Mouse (Mus musculus): ENCODE measurements at regions not wholly inside any gene's neighbourhood (a gene's known extent, or its start where the extent isn't known, plus 50 kb on each side); places are given as distances from the start of the nearest gene placed in this dataset.
A peak's percentile ranks its signal among the peaks of the same experiment; 100 is the strongest.

DNA sequence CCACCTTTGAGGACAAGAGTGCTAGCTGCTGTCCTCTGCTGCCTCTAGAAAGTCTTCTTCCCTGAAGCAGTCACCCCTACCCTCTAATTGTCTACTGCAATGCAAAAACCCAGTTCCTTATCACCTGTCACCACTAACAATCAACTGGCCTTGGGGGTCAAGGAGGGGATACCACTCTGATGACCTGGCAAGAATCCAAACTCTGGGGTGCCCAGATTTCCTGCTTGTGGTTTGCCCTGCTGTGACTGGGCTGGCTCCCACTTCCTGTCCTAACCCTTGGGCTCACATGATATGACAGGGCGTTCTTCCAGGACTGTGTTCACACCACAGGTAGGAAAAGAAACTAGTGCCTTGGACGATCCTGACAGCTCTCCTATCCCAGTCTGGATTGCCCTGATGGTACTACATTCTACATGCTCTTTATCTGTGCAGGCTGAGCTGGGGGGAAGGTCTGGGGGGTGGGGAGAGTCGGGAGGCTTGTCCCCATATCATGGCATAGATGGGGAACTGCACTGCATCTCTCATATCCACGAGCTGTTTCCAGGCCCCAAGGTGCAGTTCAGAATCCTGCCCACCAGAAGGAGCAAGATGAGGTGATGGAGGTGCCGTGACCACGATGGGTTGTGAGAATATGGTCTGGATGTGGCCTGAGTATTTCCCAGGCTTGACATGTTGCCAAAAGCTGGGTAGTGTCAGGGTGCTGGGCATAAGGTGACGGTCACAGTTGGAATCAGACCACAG lies 81.0 kb downstream of the Maf start:
- DNase-seq (ENCODE audit: low spot score in 2 of 2) = no peak

DNA sequence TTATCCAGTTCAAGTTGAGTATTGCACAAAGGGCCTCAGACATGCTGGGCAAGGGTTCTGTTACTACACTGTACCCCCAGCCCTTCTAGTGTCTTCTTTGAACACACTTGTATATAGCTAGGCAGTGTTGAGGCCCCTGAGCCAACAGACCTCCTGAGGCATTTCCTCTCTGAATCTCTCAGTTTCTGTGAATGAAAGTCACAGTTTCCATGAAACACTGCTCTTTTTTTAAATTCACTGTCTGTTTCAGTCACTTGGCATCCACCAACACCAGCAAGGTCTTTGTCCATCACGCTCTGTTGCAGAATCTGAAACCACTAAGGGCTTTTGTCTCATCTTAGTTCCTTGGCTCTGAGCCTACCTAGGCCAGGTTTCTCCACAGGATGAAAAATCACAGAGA lies 82.5 kb downstream of the Maf start:
- no peak for DNase-seq (ENCODE audit: low spot score in 2 of 2)

DNA sequence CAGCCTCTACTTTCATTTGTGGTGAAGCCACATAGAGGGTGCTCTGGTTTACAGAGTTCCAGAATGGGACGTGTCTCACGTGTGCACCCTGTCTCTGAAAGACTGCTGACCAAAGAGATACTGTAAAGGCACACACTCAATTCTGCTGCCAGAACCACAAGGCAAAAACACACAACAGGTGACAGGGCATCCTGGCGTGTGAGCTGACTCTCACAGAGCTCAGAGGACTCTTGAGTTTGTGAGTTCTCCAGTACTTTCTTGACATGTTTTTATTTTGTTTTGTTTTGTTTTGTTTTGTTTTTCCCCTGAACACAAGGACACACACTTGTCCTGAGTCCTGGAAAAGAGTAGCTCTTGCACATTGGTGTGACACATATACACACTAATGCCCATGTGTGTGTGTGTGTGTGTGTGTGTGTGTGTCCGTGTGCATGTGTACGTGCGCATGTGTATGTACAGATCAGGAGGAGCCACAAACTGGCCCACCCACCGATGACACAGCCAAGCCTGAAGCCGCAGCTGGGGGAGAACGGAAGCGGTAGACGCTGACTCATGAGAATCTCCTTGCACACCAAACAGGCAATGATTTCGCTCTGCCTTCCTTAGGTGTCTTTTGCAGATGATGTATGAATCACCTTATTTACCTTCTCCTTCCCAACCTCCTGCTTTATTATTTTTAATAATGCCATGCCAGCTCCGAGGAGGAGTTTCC lies 89.4 kb downstream of the Maf start:
- peak in 1 of 2 experiments; percentile 20 for DNase-seq (ENCODE audit: low spot score in 2 of 2)

DNA sequence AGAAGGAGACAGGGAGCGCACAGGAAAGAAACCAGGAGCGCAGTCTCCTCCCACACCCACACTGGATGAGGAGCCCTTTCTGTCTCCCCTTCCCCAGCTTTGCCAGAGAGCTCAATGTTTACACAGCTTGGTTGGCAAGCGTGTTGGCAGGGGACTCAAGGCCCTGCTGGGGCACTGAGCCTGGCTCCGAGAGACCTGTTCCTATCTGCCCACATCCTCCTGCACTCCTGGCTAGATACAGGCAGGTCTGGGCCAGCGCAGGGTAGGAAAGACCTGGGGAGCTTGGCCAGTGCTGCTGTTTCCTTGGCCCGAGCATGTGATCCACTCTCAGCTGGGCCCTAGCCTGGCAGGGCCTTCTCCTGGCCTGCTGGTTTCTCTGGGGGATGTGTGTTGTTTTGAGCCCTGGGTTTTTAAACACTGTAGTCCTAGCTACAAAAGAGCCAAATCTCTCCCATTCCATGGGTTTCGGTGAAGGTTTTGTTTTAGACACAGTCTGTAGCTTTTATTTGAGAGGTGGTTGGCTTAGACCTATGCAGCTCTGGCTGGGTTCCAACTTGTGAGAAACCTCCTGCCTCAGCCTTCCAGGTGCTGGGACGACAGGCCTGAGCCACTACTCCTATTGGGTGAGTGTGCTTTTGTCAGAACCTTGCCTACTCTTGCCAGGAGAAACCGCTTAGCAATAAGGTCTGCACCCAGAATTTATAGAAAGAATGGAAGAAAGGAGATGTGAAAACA lies 90.6 kb downstream of the Maf start:
- peak; percentile 47 to 68 for DNase-seq (ENCODE audit: low spot score in 2 of 2)

DNA sequence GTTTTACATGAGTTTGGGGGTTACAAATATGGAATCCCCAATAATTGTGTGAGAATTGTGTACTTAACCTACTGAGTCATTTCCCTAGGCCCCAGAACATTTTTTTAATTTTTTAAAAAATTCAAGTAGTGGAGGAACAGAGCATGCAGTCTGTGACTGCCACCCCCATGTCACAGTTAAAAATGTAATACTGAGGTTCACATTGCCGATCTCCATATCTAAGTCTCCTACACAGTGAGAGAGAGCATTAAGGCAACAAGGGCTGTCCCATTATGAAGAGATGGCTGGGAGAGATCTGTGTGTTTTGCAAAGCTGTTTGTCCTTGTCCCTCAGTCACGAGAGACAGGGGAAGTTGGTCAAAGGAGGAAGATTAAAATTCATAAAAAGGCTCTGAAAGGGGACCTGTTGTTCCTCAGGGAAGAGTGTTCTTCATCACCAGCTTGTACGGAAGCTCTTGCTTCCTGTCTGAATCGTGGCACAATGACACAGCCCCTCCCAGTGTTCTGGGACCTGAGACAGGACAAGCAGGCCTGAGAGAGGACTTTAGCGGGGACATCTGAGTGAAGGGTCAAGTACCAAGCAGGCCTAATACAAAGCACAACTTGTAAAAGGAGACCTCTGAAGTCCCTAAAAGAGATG lies 93.5 kb downstream of the Maf start:
- DNase-seq (ENCODE audit: low spot score in 2 of 2) = no peak

DNA sequence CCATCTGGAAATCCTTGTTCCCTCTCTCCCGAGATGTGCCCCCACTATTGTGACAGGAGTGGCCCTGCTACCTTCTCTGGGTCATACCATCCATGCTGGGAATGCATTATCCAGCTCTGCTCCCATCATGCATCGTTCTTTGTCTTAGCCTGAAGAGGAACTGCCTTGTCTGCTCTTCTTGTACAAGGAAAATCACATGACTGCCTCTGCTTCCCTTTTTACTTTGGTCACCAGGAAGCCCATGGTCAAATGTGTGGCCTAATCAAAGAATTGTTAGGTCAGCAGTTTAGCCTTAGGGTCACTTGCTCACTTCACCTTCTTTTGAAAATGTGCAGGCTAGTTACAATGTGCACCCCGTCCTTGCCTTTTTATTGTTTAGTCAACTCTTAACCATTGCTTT lies 95.5 kb downstream of the Maf start:
- DNase-seq (ENCODE audit: low spot score in 2 of 2) = no peak

DNA sequence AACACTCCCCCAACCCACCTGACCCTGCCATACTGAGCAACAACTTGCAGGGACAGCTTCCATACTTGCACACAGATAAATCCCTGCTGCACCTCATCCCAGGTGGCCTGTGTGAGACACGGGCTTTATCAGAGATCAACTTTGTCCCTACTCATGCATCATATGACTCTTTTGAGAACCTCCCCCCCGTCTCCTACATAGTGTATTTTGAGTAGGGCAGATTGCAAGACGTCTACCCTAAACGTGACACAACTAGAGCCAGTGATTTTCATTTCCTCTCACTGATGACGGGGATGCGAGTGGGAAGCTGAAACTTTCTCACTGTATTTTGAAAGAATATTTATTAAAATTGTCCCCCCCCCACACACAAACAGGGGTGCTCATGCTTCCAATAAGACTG lies 107.8 kb downstream of the Maf start:
- no peak for DNase-seq (ENCODE audit: low spot score in 2 of 2)

DNA sequence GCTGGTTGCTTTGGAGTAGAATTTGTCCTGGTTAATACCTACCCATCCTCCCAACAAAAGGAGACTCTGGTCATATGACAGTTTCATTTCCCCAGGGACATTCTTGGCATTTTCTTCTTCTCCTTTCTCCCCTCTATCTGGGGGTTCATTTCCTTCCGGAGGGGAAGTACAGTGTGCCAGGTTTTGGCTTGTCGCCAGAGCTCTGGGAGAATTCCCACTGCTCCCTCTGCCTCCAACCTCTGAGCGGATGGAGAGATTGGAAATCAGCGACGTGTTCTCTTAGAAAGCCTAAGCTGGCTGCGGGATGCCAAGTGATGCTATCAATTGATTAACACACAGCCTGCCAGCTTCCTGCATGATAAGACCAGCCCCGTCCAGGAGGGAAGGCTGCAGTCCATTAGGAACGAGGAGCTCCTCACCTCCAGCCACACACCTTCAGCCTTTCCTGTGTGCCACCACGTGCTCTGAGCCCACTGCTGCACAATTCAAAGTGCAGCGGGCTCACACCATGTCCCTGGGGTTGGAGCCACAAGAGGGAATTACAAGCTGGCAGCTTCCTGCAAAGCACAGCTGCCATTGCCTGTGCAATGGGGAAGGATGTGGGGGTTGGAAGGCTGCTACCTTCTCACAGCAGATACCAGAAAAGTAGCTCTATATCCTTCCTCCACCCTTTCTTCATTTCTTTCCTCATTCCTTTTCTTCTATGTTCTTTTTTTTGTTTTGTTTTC lies 110.2 kb downstream of the Maf start:
- peak; percentile 47 to 57 for DNase-seq (ENCODE audit: low spot score in 2 of 2)

DNA sequence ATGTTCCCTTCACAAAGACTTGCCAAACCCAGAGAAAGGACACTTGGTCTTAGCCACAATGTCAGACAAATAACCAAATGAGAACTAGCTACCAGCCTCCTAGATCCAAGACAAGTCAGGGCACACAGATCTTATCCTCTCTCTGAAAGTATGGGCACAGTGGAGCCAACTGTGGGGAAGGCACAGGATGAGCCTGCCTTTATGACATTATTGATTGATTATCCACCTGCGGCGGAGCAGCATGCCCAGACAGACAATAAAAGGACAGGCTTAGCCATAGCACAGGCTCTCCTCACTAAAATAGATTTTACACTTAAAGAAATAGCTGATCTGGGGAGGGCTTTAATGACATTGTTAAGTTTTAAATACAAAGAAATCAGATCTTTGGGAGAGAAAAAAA lies 117.9 kb downstream of the Maf start:
- no peak for DNase-seq (ENCODE audit: low spot score in 2 of 2)

DNA sequence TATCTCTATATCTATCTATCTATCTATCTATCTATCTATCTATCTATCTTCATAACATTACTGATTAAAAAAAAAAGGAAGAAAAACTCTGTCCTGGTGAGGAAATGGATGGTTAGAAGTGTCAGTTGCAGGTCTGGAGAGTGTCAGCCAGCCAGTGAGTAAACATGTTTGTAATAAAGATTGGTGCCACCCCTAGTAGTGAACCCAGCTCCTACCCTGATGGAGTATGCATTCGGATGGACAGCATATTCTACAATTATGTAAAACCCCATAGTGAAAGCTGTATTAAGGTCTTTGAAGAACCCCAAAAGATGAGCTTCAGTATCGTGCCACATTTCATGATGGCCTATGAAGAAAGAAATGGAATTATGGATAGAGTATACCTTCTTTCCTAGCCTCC lies 118.5 kb downstream of the Maf start:
- no peak for DNase-seq (ENCODE audit: low spot score in 2 of 2)

DNA sequence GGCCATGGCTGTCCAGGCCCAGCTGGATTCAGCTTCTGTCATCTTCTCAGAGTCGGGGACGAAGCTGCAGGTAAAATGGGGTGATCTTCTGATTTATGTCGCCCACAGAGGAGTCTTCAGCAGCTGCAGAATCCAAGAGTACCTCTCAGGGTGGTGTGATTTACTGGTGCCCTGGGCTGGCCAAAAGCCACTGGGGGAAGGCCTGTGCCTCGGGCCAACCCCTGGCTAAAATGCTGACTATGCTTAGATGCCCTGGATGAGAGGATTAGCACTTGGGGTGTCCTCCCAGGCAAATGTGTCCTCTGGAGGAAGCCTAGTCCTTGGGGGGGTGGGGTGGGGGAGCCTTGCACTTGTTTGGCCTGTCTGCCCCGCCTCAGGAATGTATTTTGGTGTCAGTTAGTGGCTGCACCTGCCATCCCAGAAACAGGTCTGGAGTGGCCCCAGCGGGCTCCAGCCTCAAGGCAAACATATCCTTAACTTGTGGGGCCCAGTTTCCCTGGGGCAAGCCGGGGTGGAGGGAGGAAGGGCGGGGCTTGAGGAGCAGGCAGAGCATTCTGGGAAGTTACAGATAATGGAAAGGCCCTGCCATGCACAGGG lies 123.2 kb downstream of the Maf start:
- DNase-seq (ENCODE audit: low spot score in 2 of 2) = no peak

DNA sequence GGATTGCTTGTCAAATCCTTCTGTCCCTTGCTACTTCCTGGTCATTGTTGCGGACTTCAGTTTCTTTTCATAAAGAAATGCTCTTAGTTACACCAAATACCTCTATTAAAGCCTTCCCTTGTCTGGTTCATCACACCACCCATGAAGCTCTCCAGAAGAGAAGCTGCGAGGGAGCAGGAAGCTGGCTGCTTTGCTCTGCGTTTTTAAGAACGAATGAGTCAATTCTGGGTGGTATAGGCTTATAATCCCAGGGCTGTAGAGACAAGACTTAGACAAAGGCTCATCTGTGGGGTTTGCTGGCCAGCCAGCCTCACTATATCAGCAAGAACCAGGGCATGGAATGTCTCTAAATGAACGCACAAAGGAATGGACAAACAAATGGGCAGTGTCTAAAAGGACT lies 124.4 kb downstream of the Maf start:
- DNase-seq (ENCODE audit: low spot score in 2 of 2) = no peak

DNA sequence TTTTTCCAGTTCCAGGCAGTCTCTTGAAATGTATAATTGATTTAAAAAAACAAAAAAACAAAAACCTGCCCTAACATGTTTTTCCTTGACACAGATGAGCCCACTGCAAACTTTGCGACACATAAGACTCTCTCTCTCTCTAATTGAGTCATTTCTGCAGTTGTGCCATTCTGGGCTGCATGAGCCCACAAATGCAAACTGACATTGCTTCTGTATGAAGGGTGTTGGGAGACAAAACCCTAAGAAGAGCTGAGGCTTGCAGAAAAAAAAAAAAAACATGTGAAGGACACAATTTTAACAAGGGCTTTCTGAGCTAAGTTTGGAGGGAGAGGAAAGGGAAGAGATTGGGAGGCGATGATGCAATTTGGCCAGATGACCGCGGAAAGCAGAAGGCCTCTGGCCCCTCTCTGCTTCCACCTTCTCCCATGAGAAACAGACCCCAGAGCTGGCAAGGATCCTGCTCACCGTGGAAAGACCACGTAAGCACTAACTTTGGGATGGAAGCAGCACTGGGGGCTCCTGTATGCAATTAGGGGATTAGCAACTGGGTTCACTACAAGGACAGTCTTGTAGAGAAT lies 125.6 kb downstream of the Maf start:
- peak in 1 of 2 experiments; percentile 19 for DNase-seq (ENCODE audit: low spot score in 2 of 2)

DNA sequence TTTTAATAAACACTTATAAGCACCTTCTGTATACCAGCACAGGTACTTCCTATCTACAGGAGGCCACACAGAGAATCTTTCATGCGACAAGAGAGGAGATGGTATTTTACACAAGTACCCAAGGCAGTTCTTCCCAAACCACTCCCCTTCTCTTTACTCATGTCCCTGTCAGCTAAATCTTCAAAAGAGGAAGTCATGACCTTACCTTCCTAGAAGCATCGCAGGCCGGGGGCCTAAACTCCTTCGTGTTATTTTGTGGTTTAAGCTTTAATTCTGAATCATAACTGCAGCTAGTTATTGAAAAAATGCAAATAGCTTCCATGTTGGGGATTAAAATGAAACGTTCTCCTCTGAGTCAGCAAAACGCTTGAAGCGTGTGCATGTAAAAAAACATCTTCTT lies 139.2 kb downstream of the Maf start:
- no peak for DNase-seq (ENCODE audit: low spot score in 2 of 2)

DNA sequence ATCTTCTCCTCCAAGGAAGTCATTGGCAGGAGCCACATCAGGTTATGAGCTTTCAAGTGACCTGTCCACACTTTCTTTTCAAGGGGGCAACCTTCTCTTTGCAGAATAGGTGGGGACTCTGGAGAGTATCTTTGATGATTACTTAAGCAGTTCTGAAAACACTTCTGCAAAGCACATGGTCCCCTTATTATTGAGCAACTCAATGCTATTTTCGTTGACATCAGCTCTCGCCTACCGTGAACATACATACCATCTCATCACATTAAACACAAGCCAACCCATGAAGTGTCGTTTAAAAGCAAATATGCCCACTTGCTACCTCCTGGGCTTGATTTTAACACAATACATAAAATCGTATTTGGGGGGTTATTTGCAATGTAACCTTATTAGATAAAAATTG lies 141.8 kb downstream of the Maf start:
- no peak for DNase-seq (ENCODE audit: low spot score in 2 of 2)

DNA sequence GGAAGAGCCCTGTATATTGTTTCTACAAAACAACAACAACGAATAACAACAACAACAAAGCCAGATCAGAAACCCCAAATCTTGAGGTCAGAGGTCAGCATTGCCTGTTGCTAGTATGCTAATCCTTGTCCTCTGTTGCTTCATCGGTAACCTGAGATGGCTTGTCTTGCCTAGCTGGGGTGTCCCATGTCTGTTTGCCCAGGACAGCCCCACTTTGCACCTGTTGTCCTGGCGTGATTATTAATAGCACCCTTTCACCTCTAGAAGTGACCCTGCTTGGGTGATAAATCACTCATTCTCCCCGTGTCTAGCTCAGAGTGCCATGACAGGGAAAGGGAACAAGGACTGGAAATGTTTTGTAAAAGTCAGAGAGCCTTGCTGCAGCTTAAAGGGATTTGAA lies 145.2 kb downstream of the Maf start:
- no peak for DNase-seq (ENCODE audit: low spot score in 2 of 2)

DNA sequence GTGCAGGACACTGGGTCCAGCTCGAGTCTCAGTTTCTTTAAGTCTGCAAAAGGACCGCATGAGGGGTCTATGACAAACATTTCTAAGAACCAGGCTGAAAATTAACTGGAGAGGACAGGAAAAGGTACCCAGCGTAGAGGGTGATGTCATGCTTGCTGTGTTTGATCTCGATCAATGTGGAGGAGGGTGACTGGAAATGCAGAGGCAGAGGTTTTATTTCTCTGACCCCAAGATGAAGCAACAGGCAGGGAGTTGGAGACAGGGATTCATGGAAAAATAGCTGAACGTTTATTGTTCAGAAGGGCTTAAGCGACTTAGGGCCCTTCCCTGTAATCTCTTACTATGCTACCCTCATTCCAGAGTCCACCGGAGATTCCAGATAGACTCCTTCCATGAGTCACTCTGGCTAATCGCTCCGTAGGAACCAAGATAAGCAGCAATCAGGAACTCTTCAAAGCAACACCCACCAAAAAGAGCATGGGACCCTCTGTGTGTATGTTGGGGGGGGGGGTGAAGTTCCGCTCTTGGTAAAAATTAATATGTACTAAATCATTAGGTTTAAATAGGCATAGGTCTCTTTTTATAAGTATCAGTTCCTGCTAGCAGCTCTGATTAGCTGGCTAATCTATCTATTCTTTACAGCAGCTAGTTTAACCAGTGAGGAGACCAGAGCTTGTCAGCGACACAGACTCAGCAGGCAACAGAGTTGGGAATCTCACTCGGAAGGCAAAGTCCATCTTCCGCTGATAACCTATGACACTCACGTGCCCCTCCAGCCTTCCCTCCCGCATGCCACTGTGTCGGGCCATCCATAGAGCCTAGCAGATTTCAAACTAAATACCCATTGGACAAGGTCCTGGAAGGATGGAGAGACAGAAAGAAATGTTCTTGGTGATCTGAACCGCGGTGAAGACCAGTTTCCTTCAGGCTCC lies 146.3 kb downstream of the Maf start:
- DNase-seq (ENCODE audit: low spot score in 2 of 2) = no peak

DNA sequence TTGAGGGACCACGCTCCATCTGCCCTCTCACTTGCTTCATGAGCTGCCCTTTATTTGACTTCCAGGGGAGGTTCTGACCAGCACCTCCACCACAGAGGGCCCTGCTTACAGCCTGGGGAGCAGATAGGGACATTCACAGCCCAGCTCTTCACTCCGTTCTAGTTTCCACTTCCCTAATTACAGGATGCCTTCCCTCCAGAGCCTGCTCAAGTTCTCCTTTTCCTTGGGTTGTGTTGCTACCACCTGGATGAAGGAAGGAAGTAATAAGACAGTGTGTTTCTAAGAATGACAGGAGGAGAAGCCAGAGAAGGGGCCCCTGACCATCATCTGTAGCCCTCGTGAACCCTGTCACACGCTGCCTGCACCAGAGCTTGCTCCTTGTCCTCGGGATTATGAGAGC lies 152.1 kb downstream of the Maf start:
- DNase-seq (ENCODE audit: low spot score in 2 of 2) = no peak

DNA sequence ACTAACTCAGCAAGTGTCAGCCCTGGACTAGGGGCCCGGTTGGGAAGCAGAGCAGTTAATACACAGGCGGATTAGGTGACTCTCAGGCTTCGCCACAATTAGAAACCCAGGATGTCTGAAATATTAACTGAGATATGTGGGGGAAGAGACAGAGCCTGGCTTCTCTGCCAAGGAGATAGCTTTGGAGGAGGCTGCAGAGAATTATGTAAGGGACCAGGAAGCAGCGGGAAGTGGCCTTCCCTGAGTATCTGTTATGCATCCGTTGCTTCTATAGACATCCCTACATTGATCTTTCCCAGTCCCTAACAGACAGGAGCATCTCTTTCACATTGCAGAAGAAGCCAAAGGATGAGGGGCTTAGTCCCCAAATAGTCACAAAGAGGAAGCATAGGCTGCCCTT lies 153.4 kb downstream of the Maf start:
- DNase-seq (ENCODE audit: low spot score in 2 of 2) = no peak
